Mouse (Mus musculus): ENCODE measurements around the gene Sclt1.

Sclt1 gene

GRCm38 (mm10) chr3:41605601-41606329 is 136.5 kb downstream of the Sclt1 start:
- no peak for DNase-seq (ENCODE audit: low spot score)

GRCm38 (mm10) chr3:41604629-41605321 is 137.5 kb downstream of the Sclt1 start:
- no peak for DNase-seq (ENCODE audit: low spot score)

- no peak for DNase-seq (ENCODE audit: low spot score)
Measured at GRCm38 (mm10) chr3:41603470-41604019, 138.8 kb downstream of the Sclt1 start.

GRCm38 (mm10) chr3:41602933-41603332 is 139.4 kb downstream of the Sclt1 start:
- DNase-seq (ENCODE audit: low spot score) = no peak

- DNase-seq (ENCODE audit: low spot score) = no peak
Measured at GRCm38 (mm10) chr3:41601226-41602020, 140.9 kb downstream of the Sclt1 start.

GRCm38 (mm10) chr3:41599806-41600589 is 142.3 kb downstream of the Sclt1 start:
- no peak for DNase-seq (ENCODE audit: low spot score)

- DNase-seq (ENCODE audit: low spot score) = no peak
Measured at GRCm38 (mm10) chr3:41599226-41599625, 143.1 kb downstream of the Sclt1 start.

GRCm38 (mm10) chr3:41598412-41598811 is 143.9 kb downstream of the Sclt1 start:
- DNase-seq (ENCODE audit: low spot score) = no peak

- DNase-seq (ENCODE audit: low spot score) = no peak
Measured at GRCm38 (mm10) chr3:41597036-41597435, 145.3 kb downstream of the Sclt1 start.

GRCm38 (mm10) chr3:41595010-41595409 is 147.3 kb downstream of the Sclt1 start:
- no peak for DNase-seq (ENCODE audit: low spot score)

- DNase-seq (ENCODE audit: low spot score) = no peak
Measured at GRCm38 (mm10) chr3:41594097-41594879, 148.0 kb downstream of the Sclt1 start.

GRCm38 (mm10) chr3:41592805-41593204 is 149.5 kb downstream of the Sclt1 start:
- no peak for DNase-seq (ENCODE audit: low spot score)

- no peak for DNase-seq (ENCODE audit: low spot score)
Measured at GRCm38 (mm10) chr3:41591651-41592170, 150.6 kb downstream of the Sclt1 start.

- no peak for DNase-seq (ENCODE audit: low spot score)
Measured at GRCm38 (mm10) chr3:41590695-41591559, 151.4 kb downstream of the Sclt1 start.

GRCm38 (mm10) chr3:41589988-41590387 is 152.3 kb downstream of the Sclt1 start:
- DNase-seq (ENCODE audit: low spot score) = no peak

- DNase-seq (ENCODE audit: low spot score) = no peak
Measured at GRCm38 (mm10) chr3:41589246-41589914, 152.9 kb downstream of the Sclt1 start.

GRCm38 (mm10) chr3:41588495-41588894 is 153.8 kb downstream of the Sclt1 start:
- no peak for DNase-seq (ENCODE audit: low spot score)

GRCm38 (mm10) chr3:41587588-41587987 is 154.7 kb downstream of the Sclt1 start:
- no peak for DNase-seq (ENCODE audit: low spot score)

- DNase-seq (ENCODE audit: low spot score) = no peak
Measured at GRCm38 (mm10) chr3:41586917-41587316, 155.4 kb downstream of the Sclt1 start.

Data from urinary bladder, postnatal 10 days (tissue).